ENCODE assay signal across 15 mouse cellular contexts in genomic region chr5:9034535-9034934, GRCm38 (mm10). TPM values are rescaled to one million over a fixed set of nuclear protein-coding genes. Genes with fewer than 3 reads are reported as not detected.
DNase-seq lines count a peak whose midpoint lies in the region; ATAC-seq and TF ChIP-seq lines count a peak whose summit lies in the region.
"Had no signal": no experiment of that assay in that cellular context is flagged by ENCODE, and none has a peak within 500 bp of the region (broad histone marks: within the 10 kb centered on the region; RNA-seq: fewer than 3 reads in every experiment).

No protein-coding gene starts in this region.

- H3K9me3 ChIP-seq in kidney, postnatal 0 days (replicated peaks; ENCODE audit: low read length): no peaks in the 10 kb centered on the region
- H3K9me3 ChIP-seq in liver, embryonic 14.5 days (ENCODE audit: control insufficient read depth, low read length): no peaks in the 10 kb centered on the region
- no peaks in the 10 kb centered on the region for H3K9me3 ChIP-seq in hindbrain, embryonic 10.5 days
- H3K9me3 ChIP-seq: forebrain, embryonic 15.5 days; megakaryocyte, embryonic 14.5 days had no signal

- peak; percentile 100 for DNase-seq in liver, adult 2 months (ENCODE audit: extremely low read depth, low read depth, low spot score)
- DNase-seq in liver: no peak
- DNase-seq in kidney, postnatal 0 days (ENCODE audit: low spot score): peak; percentile 23
- peak; percentile 23 to 36 (median 30) for DNase-seq in liver, embryonic 14.5 days (ENCODE audit: low read depth in 3 of 3, low spot score in 3 of 3)
- no peak for DNase-seq in testis, postnatal 14 days (ENCODE audit: low spot score)
- DNase-seq in gastrocnemius, adult 2 months: no peak
- DNase-seq in hindbrain, embryonic 10.5 days (ENCODE audit: low spot score): no peak
- DNase-seq: adrenal gland, adult 8-10 months; cerebellum, adult 2 months; heart, postnatal 4 days; lung, postnatal 14 days had no signal

- peak; percentile 89 for ATAC-seq in kidney, postnatal 0 days (replicated peaks; ENCODE audit: low FRiP score, low read depth)
- ATAC-seq in liver, embryonic 14.5 days (ENCODE audit: insufficient read depth): peak; percentile 77
- ATAC-seq: forebrain, embryonic 15.5 days; midbrain, embryonic 16.5 days had no signal

- H3K9ac ChIP-seq in liver, adult 2 months (ENCODE audit: low read depth, low read length): no peak overlapping the region
- H3K9ac ChIP-seq in kidney, postnatal 0 days (ENCODE audit: low read depth, low read length): no peak overlapping the region
- H3K9ac ChIP-seq in liver, embryonic 14.5 days (replicated peaks): no peak overlapping the region
- H3K9ac ChIP-seq: forebrain, embryonic 15.5 days had no signal

- TF ChIP-seq POLR2A in liver, adult 2 months (IDR thresholded peaks at IDR 0.05; ENCODE audit: extremely low read depth, insufficient read depth, low read length): no peak

- no peak for TF ChIP-seq CTCF in liver, adult 2 months (IDR thresholded peaks at IDR 0.05; ENCODE audit: low read depth, low read length)
- no peak for TF ChIP-seq CTCF in kidney, postnatal 0 days (IDR thresholded peaks at IDR 0.05; ENCODE audit: low read depth)
- no peak for TF ChIP-seq CTCF in liver, embryonic 14.5 days (IDR thresholded peaks at IDR 0.05; ENCODE audit: low read depth)
- no peak for TF ChIP-seq CTCF in gastrocnemius, adult 2 months (IDR thresholded peaks at IDR 0.05)

- no peak overlapping the region for H3K4me2 ChIP-seq in kidney, postnatal 0 days (ENCODE audit: low read length)
- H3K4me2 ChIP-seq in liver, embryonic 14.5 days (ENCODE audit: low read depth): no peak overlapping the region
- H3K4me2 ChIP-seq: forebrain, embryonic 15.5 days had no signal

- peak overlapping the region; percentile 92 for H3K27ac ChIP-seq in liver, adult 2 months (replicated peaks; ENCODE audit: insufficient read depth, low read depth, low read length)
- H3K27ac ChIP-seq in kidney, postnatal 0 days: no peak overlapping the region
- H3K27ac ChIP-seq in liver, embryonic 14.5 days: no peak overlapping the region
- H3K27ac ChIP-seq in gastrocnemius, adult 2 months: no peak overlapping the region
- no peak overlapping the region for H3K27ac ChIP-seq in hindbrain, embryonic 10.5 days
- H3K27ac ChIP-seq: forebrain, embryonic 15.5 days had no signal

- H3K79me2 ChIP-seq in liver, adult 2 months (ENCODE audit: control insufficient read depth, insufficient read depth, low read length): no peaks in the 10 kb centered on the region

- H3K36me3 ChIP-seq in liver, adult 2 months (ENCODE audit: control insufficient read depth, insufficient read depth, low read length): no peaks in the 10 kb centered on the region
- H3K36me3 ChIP-seq in kidney, postnatal 0 days (ENCODE audit: insufficient read depth, low read length): no peaks in the 10 kb centered on the region
- no peaks in the 10 kb centered on the region for H3K36me3 ChIP-seq in liver, embryonic 14.5 days (replicated peaks; ENCODE audit: control insufficient read depth, insufficient read depth, low read depth)
- H3K36me3 ChIP-seq in hindbrain, embryonic 10.5 days: no peaks in the 10 kb centered on the region
- H3K36me3 ChIP-seq: forebrain, embryonic 15.5 days had no signal

- 30% methylated on average over 9 of the region's 9 CpGs for WGBS in liver, adult 2 months
- WGBS in kidney, postnatal 0 days: 79% methylated on average over 9 of the region's 9 CpGs
- 71% methylated on average over 9 of the region's 9 CpGs for WGBS in liver, embryonic 14.5 days (ENCODE audit: insufficient replicate concordance)
- 94% methylated on average over 9 of the region's 9 CpGs for WGBS in hindbrain, embryonic 10.5 days

- intact Hi-C loops in gastrocnemius, adult 2 months (cut with DNase I): no loop called here

- no peak overlapping the region for H3K4me3 ChIP-seq in liver, adult 2 months (ENCODE audit: insufficient read depth, low read depth, low read length)
- H3K4me3 ChIP-seq in kidney, postnatal 0 days (replicated peaks; ENCODE audit: low read depth, low read length): no peak overlapping the region
- no peak overlapping the region for H3K4me3 ChIP-seq in liver, embryonic 14.5 days (ENCODE audit: insufficient read depth in 1 of 2, low read depth in 2 of 2, low read length in 2 of 2)
- H3K4me3 ChIP-seq in gastrocnemius, adult 2 months: no peak overlapping the region
- no peak overlapping the region for H3K4me3 ChIP-seq in hindbrain, embryonic 10.5 days
- H3K4me3 ChIP-seq: erythroblast, embryonic 14.5 days; forebrain, embryonic 15.5 days; megakaryocyte, embryonic 14.5 days had no signal

- peaks cover 14% of the 10 kb centered on the region for H3K4me1 ChIP-seq in liver, adult 2 months (ENCODE audit: control insufficient read depth, insufficient read depth, low read length)
- no peaks in the 10 kb centered on the region for H3K4me1 ChIP-seq in kidney, postnatal 0 days (replicated peaks; ENCODE audit: insufficient read depth, low read length)
- peaks cover 0 to 3% of the 10 kb centered on the region in 2 experiments; a peak in 1 of 4 replicates for H3K4me1 ChIP-seq in liver, embryonic 14.5 days (replicated peaks; ENCODE audit: control insufficient read depth in 2 of 2, insufficient read depth in 2 of 2, low read length in 1 of 2)
- no peaks in the 10 kb centered on the region for H3K4me1 ChIP-seq in hindbrain, embryonic 10.5 days (replicated peaks)
- H3K4me1 ChIP-seq: forebrain, embryonic 15.5 days; megakaryocyte, embryonic 14.5 days had no signal

- H3K27me3 ChIP-seq in liver, adult 2 months (ENCODE audit: control insufficient read depth, insufficient read depth, low read length): no peaks in the 10 kb centered on the region
- H3K27me3 ChIP-seq in kidney, postnatal 0 days (ENCODE audit: insufficient read depth, low read length): no peaks in the 10 kb centered on the region
- no peaks in the 10 kb centered on the region for H3K27me3 ChIP-seq in liver, embryonic 14.5 days (ENCODE audit: control insufficient read depth, insufficient read depth, low read length)
- no peaks in the 10 kb centered on the region for H3K27me3 ChIP-seq in hindbrain, embryonic 10.5 days (ENCODE audit: insufficient read depth, poor library complexity, severe bottlenecking)
- H3K27me3 ChIP-seq: forebrain, embryonic 15.5 days; megakaryocyte, embryonic 14.5 days had no signal

- TF ChIP-seq EP300 in liver, embryonic 14.5 days (IDR thresholded peaks at IDR 0.05; ENCODE audit: low read depth): 0 out of 2 replicates have a peak, but pooled peaks have one; percentile 14

RNA-seq across cellular contexts. Expression of gene Crot, which starts 37.4 kb away (rescaled TPM):
- total RNA-seq in liver, adult 2 months (2014; rRNA removed): 480 and 523 TPM in 2 replicates
- 152 and 154 TPM in 2 replicates for polyA plus RNA-seq in liver, adult 2 months (2012; rRNA removed)
- polyA plus RNA-seq in kidney, postnatal 0 days (2015; fragmentation: Nextera tagmentation; extraction: Ambion mirVana): 70.0 and 72.9 TPM in 2 replicates
- polyA plus RNA-seq in liver, embryonic 14.5 days (2012; rRNA removed): 11.1 and 19.7 TPM in 2 replicates
- polyA plus RNA-seq in liver, embryonic 14.5 days (2014; fragmentation: Nextera tagmentation; extraction: Ambion mirVana): 49.9 and 51.6 TPM in 2 replicates
- 10 to 100 TPM; 17.1 to 36.0 TPM for total RNA-seq in gastrocnemius, adult 2 months (2021)
- polyA plus RNA-seq in hindbrain, embryonic 10.5 days (2016; fragmentation: Nextera tagmentation; extraction: Ambion mirVana): 26.4 and 29.4 TPM in 2 replicates

Comparison
In these comparisons a context has a peak if more than half of its experiments do, and no peak if none do; other contexts are left out.
1. DNase-seq: peak in liver, adult 2 months (single experiment), kidney, postnatal 0 days (single experiment) and liver, embryonic 14.5 days (3 of 3); none in liver (single experiment), testis, postnatal 14 days (single experiment), gastrocnemius, adult 2 months (single experiment) and hindbrain, embryonic 10.5 days (single experiment).